Mouse (Mus musculus) spleen, adult 2 months (tissue): ENCODE measurements around the gene Dst. TPM values are rescaled to one million over a fixed set of nuclear protein-coding genes. Genes with fewer than 3 reads are reported as not detected.

Experiments
- DNase-seq, 2 experiments: peaks; one replicate each; pipeline versions ENCODE4 v3.0.0 to v3.0.0-alpha.2; 2012 to 2021; ENCODE audit warnings: low spot score in 2 of 2, low read depth in 1 of 2
- H3K27ac ChIP-seq: fragments of 200-500 bp; 2 replicates; pipeline ENCODE4 v1.5.1; 2012; ENCODE audit warnings: low read length, inconsistent platforms; ENCODE audit not compliant: insufficient read depth
- H3K27me3 ChIP-seq: fragments of 200-500 bp; 2 replicates; pipeline ENCODE4 v1.6.1; 2012; ENCODE audit warnings: mild to moderate bottlenecking, moderate library complexity, low read length, inconsistent platforms; ENCODE audit not compliant: control insufficient read depth, insufficient read depth
- H3K36me3 ChIP-seq: fragments of 200-500 bp; 2 replicates; pipeline ENCODE4 v1.6.1; 2012; ENCODE audit warnings: mild to moderate bottlenecking, low read length, inconsistent platforms; ENCODE audit not compliant: control insufficient read depth, insufficient read depth
- H3K4me1 ChIP-seq: fragments of 200-500 bp; 2 replicates; pipeline ENCODE4 v1.6.1; 2011; ENCODE audit warnings: inconsistent platforms; ENCODE audit not compliant: control insufficient read depth, insufficient read depth, insufficient read length
- H3K4me3 ChIP-seq: fragments of 200-500 bp; 2 replicates; pipeline ENCODE4 v1.5.1; 2011; ENCODE audit warnings: mild to moderate bottlenecking, inconsistent platforms; ENCODE audit not compliant: insufficient read depth, insufficient read length; ENCODE audit errors: extremely low read depth
- CTCF ChIP-seq: fragments of 200-500 bp; IDR thresholded peaks from 2 replicates; pipeline ENCODE4 v1.5.1; 2011; ENCODE audit warnings: mild to moderate bottlenecking, inconsistent platforms; ENCODE audit not compliant: insufficient read depth, insufficient read length, insufficient replicate concordance; ENCODE audit errors: extremely low read depth
- POLR2A ChIP-seq: fragments of 200-500 bp; IDR thresholded peaks from 2 replicates; pipeline ENCODE4 v1.6.1; 2011; ENCODE audit warnings: low read depth, low read length, inconsistent platforms
- WGBS: fragments of 180-500 bp; shearing (Covaris S2); methylation state at CpG from one replicate; pipeline ENCODE4 v1.1.7; 2018; 5-methylcytosine and 5-hydroxymethylcytosine counted together
- polyA plus RNA-seq: library from polyadenylated mRNA; depleted of rRNA; stranded (reverse); fragments of >200 nt; gene quantifications from 2 replicates; pipeline ENCODE4 v1.2.3, GENCODE M21; 2012; rRNA removed

Gene Dst
- polyA plus RNA-seq, 1 experiment: 7.6 TPM

GRCm38 (mm10) chr1:34312806-34313205 lies 404.8 kb downstream of the Dst start:
- no peak overlapping the region for H3K27ac ChIP-seq
- H3K27me3 ChIP-seq: no peaks in the 10 kb centered on the region
- DNase-seq: no peak
- TF ChIP-seq CTCF (no peak), POLR2A (no peak)
- no peaks in the 10 kb centered on the region for H3K36me3 ChIP-seq
- no peak overlapping the region for H3K4me3 ChIP-seq
- 95% methylated on average over 4 of the region's 4 CpGs for WGBS
- no peaks in the 10 kb centered on the region for H3K4me1 ChIP-seq

GRCm38 (mm10) chr1:34315381-34315780 lies 407.4 kb downstream of the Dst start:
- H3K27ac ChIP-seq: no peak overlapping the region
- DNase-seq: no peak
- H3K4me1 ChIP-seq: no peaks in the 10 kb centered on the region
- no peaks in the 10 kb centered on the region for H3K27me3 ChIP-seq
- TF ChIP-seq POLR2A (no peak), CTCF (no peak)
- H3K4me3 ChIP-seq: no peak overlapping the region
- no peaks in the 10 kb centered on the region for H3K36me3 ChIP-seq
- 69% methylated on average over 5 of the region's 5 CpGs for WGBS

GRCm38 (mm10) chr1:34324255-34324654 lies 416.2 kb downstream of the Dst start:
- no peak for DNase-seq
- Histone ChIP-seq H3K4me3 (no peak overlapping the region), H3K27ac (no peak overlapping the region), H3K4me1 (no peaks in the 10 kb centered on the region), H3K27me3 (no peaks in the 10 kb centered on the region), H3K36me3 (no peaks in the 10 kb centered on the region)
- WGBS: 90% methylated on average over 7 of the region's 7 CpGs
- TF ChIP-seq POLR2A (no peak), CTCF (no peak)

DNA sequence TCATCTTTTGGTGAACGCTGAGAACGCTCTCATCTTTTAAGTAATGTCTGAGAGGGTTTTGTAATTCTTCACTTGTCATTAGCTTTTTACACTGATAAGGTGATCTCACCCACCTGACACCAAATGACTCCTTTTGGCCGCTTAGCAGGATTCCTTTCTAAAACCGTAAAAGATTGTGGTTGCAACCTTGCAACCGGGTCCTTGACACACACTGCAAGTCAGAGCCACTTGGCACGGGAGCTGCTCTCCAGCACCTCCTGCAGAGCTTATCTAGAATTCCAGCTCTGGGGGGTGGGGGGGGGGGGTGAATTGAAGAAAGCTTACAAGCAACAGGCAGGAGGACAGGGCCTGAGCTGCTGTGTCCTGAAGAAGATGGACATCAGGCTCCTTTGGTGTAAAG lies 420.6 kb downstream of the Dst start:
- 83% methylated on average over 6 of the region's 6 CpGs for WGBS
- H3K27me3 ChIP-seq: no peaks in the 10 kb centered on the region
- H3K4me1 ChIP-seq: no peaks in the 10 kb centered on the region
- no peak overlapping the region for H3K4me3 ChIP-seq
- no peak for DNase-seq
- no peak for TF ChIP-seq POLR2A
- TF ChIP-seq CTCF: no peak
- H3K36me3 ChIP-seq: no peaks in the 10 kb centered on the region
- no peak overlapping the region for H3K27ac ChIP-seq

- Histone ChIP-seq H3K36me3 (no peaks in the 10 kb centered on the region), H3K27me3 (no peaks in the 10 kb centered on the region), H3K4me1 (no peaks in the 10 kb centered on the region), H3K27ac (no peak overlapping the region), H3K4me3 (no peak overlapping the region)
- no peak for TF ChIP-seq POLR2A
- no peak for TF ChIP-seq CTCF
- DNase-seq: no peak
- WGBS: 76% methylated on average over 3 of the region's 3 CpGs
Measured at GRCm38 (mm10) chr1:34331767-34332166, 423.7 kb downstream of the Dst start.

Other genes starting within 250 kb of the Dst start
- gene Prim2, start 238.4 kb upstream of the Dst start, polyA plus RNA-seq: 2.9 and 4.4 TPM in 2 replicates
- gene Rab23, start 188.3 kb upstream of the Dst start, polyA plus RNA-seq: 2.1 and 2.4 TPM in 2 replicates
- 5.3 and 8.1 TPM in 2 replicates for gene Bag2, start 150.4 kb upstream of the Dst start, polyA plus RNA-seq
- gene Zfp451, start 93.6 kb upstream of the Dst start, polyA plus RNA-seq: 2.6 and 3.3 TPM in 2 replicates
- gene Bend6, start 409 bp upstream of the Dst start, polyA plus RNA-seq: 0.43 and 0.55 TPM in 2 replicates